Mouse (Mus musculus) kidney, postnatal 10 days (tissue): ENCODE data around the gene Tmod4.
A peak's percentile ranks its signal among the peaks of the same experiment; 100 is the strongest.

Experiments
- DNase-seq: peaks from one replicate; pipeline ENCODE4 v3.0.0; 2021; ENCODE audit warnings: mixed read lengths

Gene Tmod4

DNA sequence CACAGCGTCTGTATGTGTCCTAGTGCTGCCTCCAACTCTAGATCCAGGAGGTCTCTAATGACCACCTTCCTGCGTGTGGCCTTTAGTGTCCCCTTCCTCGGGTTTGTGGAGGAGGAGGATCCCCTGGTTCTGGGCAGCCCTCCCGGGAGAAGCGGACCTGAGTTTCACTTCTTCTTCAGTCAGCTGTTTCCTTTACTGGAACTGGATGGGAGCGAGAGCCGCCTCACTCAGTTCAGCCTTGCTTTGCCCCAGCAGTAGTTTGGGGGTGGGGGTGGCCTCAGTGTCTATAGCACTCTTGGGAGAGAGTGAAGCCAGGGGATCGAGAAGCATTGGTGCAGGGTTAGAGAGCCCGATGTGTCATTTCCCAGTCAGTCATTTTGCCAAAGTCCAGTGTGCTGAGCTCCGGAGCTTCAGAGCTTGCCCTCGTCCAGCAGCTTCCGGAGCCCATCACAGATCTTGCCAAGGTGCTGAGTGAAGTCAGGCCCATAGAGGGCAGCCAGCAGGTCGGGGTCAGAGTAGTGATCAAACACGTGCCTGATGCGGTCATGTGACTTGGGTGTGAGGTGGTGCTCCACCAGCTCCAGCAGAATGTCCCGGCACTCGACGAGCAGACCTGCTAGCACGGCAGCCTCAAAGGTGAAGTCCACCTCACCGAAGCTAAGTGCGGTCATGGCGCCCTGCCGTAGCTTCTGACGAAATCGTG lies 15.5 kb downstream of the Tmod4 start:
- peak; percentile 63 for DNase-seq

DNA sequence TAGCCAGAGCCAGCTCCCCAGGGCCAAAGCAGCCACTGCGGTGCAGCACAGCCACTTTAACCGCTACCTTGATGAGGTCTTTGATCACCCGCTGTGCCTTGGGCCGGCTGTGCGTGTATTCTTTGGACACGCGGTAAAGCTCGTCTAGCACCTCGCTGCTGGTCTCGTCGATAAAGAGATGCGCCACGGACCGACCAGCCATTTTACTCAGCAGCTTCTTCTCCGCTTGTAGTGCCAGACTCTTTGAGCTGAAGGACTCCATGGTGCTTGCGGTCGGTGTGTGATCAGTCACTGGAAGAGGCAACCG lies 16.0 kb downstream of the Tmod4 start:
- no peak for DNase-seq

DNA sequence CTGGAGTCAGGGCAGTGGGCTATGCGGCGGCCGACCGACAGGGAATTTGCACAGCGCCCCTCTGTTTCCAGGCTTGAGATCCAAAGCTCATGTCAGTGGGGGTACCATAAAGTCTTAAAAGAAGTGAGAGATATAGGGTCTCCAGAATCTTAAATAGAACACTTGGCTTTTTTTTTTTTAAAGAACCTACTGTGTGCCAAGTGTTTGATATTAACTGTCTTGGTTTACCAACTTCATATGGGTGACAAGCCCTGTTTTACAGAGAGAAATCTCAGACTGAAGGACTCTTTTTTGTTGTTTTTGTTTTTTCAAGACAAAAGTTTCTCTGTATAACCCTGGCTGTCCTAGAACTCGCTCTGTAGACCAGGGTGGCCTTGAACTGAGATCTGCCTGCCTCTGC lies 16.5 kb downstream of the Tmod4 start:
- DNase-seq: no peak

DNA sequence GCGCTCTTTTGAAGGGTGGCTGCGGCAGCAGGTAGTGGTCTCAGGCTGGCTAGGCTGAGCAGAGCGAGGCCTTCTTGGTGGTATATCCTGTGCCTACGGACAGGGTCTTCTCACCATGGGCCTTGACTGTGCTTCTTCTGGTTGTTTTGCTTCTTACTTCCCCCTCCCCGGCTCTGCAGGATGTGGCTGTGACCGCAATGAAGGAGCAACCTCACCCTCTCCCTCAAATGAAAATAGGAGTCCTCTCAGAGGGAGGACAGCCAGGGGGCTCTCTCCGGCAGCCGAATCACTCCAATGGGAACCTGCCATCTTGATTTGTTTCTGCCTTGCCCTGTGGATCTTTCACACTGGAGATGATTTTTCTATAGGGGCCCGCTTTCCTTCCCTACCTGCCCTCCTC lies 17.2 kb downstream of the Tmod4 start:
- no peak for DNase-seq

DNA sequence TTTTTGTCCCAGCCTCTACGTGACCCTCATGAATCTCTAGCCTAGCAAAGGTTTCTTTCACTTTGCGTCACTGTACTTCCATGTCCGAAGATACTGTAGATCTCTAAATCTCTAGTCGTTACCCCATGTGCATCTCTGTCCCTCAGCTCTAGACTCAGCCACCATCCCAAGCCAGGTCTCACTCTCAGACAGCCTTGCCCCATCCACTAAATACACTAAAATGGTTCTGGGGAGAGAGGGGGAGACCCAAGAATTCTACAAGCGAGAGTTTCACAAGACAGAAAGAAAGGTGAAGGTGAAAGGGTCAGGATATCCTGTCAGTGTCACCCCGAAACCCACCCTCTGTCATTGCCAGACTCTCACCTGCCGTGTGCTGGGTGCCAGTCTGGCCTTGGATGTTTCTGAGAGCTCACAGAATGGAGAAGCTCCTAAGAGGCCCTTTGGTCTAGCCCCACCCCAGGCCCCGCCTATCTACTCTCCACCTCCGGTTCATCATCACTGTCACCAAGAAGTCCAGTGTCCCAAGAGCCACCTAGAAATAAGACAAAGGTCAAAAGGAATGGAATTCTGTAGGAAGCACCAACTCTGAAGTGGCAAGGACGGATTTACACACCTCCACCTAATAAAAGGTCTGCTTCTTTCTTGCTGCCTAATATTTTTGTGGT lies 17.8 kb downstream of the Tmod4 start, which contains the start of gene Tnfaip8l2:
Gene Tnfaip8l2, minus strand, starts transcription at position 409 of the 665 bp plus-strand sequence.
- no peak for DNase-seq

DNA sequence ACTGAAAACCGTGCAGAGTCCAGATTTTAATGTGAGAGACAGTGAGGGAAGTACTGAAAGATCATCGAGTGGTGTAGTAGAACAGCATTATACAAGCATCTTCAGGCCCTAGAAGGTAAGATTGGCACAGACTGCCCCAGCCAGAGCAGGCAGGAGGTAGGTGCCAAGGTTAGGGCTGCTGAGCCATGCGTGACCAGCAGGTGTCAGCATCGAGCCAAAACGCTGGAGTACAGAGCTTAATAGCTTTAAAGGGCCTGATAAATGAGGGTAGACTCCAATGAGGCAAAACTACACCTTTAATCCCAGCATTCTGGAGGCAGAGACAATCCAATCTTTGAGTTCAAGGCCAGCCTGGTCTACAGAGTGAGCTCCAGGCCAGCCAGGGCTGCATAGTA lies 18.3 kb downstream of the Tmod4 start:
- DNase-seq: peak; percentile 92

DNA sequence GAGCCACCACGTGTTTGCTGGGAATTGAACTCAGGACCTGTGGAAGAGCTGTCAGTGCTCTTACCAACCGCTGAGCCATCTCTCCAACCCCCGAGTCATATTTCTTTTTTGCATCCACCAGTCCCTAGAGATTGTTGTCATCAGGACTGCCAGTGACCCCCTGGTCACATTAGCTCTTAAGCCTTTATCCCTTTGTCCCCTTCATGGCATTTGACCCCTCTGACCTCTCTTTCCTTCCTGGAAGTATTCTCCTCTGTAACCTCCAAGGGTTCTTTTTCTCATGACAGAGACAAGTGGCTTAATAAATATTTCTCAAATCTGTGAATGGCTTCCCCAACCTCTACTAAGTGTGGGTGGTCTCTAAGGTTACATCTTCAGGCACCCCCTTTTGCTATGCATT lies 23.6 kb downstream of the Tmod4 start:
- peak; percentile 42 for DNase-seq

DNA sequence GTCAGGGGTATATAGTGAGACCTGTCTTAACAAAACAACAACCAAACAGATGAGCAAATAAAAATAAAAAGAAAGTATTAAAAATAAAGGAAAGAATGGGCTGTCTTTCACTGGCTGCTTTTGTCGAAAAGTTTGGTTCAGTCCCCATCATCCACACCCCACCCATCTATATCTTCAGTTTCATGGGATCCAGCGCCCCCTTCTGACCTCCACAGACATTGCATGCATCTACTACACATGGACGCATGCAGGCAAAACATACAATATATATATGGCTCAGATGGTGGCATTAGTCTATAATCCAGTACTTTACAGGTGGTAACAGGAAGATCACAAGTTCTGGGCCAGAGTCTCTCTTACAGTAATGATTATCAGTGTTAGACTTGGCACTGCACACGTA lies 29.6 kb downstream of the Tmod4 start:
- peak; percentile 67 for DNase-seq

DNA sequence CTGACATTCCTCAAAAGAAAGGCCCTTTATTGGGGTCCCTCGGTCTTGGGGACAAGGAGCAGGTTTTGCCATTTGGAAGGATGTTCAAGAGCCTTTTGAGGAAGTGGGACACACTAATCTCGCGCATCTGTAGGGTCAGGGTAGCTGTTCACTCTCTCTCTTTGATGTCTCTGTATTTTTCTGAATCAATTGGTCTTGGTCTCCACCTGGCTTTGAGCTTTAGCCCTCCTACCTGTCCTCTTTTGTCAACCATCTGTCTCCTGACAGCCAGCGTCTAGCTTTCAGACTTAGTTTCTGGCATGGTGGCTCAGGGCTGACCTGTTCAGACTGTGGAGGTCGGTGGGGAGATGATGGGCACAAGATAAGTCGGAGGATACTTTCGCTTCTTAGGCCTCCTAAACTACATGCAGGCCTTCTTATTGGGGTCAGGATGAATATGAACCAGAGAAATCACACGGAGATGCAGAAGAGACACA lies 35.3 kb downstream of the Tmod4 start:
- DNase-seq: no peak

DNA sequence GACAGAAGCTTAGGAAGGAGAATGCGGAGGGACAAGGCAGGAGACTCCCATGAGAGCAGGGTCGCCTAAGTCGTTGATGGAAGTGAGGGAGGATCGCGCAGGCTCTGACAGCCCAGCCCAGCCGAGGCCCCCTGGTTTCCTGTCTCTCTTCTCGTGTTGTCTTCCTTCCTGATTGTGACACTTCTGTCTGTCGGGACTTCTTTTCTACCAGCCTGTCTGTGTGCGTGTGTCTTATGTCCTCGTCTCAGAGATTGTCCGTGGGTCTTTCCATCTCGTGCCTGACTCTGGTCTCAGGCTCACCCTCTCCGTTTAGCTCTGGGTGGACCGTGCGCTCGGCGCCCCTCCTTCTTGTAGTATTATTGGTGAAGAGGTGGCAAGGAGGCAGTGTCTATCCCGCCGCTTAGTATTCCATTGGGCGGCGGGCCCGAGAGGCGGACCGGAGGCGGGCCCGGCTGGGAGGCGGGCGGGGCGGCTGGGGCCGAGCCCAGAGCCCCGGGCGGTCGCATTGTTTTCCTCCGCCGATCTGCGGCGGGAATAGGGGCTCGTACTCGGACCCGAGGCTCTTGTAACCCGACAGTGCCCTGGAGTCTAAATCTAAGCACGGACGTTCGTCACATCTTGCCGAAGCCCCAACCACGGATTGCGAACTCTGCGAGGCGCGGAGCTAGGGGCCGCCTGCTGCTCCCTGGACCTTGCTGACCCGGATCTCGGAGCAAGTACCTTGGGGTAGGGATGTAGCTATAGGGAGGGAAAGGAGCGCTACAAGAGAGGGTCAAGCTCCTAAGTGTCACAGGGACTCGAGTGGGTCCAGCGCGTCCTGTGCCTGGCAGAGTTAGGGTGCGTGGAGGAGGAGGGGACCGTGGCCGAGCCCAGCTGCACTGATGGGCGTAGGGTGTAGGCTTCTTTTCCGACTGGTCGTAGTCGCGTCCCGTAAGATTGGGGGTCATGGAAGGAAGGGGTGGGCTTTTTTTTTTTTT lies 36.0 kb downstream of the Tmod4 start, which contains the start of gene Sema6c:
Gene Sema6c, plus strand, starts transcription at position 471 of the 977 bp plus-strand sequence.
- DNase-seq: peak; percentile 94

DNA sequence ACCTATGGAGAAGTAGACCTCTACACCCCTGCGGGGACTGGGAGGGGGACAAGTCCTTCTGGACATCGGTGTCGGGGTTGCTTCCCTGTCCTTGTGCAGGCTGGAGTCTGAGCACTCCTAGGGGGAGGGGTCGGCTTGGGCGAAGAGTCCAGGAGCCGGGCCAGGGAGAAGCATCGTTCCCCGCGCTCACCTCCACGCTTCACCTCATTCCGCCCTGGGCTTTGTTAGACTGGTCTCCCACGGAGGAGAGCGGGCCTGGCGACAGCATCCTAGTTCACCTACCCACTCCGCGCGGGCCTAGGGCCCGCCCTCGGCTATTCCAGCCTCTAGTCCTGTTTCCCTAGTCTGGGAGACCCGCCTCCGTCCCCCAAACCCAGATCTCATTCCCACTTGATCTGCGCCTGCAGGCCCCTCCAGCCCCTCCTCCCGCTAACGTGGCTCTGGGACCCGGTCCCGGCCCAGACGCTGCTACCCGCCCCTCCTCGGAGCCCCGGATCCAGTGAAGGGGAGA lies 36.8 kb downstream of the Tmod4 start:
- DNase-seq: peak; percentile 56

DNA sequence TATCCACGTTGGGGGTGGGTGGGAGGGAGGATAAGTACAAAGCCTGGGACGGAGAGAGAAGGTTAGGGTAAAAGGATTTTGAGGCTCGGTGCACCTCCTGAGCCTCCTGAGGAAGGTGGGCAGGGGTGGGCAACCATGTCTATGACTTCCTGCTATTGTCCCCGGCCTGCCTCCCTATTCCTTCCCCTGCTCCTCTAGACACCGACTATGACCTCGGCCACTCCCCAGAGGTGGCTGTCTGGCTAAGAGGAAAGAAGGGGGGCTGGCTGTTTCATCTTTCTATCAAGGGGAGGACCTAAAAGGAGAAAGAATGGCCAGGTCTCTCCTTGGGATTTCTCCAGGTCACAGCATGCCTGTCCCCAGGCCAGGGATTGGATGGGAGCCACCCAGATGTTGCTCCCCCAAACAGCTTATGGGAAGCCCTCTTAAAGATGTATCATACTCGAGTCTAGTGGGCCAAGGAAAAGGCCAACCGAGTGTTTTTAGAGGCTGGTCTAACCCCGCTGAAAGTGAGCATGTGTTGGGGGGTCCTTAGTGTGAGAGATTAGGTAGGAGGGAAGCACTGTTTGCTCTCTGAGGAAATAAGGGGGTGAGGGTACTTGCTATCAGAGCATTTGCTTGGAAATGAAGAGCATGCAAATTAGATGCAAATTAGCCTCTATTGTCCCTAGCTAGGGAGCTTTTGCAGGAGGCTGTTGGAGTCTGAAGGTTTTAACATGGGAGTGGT lies 37.5 kb downstream of the Tmod4 start:
- DNase-seq: no peak

DNA sequence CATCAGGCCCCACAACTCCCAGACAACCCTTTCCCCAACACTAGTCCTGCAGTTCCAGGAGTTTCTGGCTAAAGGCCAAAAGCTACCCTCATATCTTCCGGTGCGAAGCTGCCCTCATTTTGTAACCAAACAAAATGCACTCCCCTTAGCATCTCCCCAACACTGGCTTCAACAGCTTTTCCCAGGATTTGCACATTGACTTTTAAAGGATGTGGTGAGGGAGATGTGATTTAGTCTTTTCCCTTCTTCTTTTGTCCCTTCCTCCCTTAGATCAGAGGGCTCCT lies 38.0 kb downstream of the Tmod4 start:
- DNase-seq: no peak

DNA sequence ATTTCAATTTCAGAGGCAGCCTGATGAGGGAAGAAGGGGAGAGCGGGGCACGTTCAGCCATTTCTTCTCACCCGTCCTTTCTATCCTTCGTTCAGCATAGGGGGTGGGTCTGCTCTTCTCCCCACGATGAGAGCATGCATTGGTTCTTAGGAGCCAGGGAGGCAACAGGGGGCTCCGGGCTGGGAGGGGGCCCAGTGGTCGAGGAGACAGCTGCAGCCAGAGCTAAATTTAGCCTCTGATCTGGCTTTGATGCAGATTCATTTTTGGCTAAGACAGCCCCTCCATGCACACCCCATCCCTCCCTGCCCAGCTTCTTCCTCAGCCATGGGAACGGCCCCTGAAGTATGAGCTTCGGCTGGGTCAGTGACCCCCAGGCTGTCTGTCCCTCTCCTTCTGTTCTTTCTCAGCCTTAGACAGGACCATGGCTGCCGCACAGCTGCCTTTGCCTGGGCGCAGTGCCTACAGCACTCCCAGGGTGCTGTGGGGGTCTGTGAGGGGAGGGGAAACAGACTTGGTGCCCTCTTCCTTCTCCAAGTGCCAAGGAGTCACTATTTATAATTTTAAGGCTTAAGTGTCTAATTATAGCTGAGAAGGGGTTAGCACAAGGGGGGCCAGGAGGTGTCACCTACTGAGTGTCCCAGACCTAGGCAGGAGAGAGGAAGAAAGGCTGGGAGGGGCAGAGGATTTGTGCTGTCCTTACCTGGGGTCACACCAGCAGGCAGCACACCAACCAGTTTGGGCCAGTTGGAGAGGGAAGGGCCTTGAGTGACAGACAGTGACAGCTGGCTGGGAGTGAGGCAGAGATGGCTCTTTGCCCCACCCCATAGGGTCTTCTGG lies 39.4 kb downstream of the Tmod4 start:
- DNase-seq: peak; percentile 43

DNA sequence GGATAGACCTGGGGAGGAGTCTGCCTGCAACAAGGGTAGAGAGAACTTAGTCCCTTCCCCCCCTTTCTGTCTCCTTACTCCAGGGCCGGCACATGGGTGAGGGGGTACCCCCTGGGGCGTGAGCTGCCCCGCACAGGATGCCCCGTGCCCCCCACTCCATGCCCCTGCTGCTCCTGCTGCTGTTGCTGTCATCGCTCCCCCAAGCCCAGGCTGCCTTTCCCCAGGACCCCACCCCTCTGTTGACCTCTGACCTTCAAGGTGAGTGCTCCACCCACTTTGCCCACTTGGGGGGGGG lies 39.9 kb downstream of the Tmod4 start:
- DNase-seq: no peak

DNA sequence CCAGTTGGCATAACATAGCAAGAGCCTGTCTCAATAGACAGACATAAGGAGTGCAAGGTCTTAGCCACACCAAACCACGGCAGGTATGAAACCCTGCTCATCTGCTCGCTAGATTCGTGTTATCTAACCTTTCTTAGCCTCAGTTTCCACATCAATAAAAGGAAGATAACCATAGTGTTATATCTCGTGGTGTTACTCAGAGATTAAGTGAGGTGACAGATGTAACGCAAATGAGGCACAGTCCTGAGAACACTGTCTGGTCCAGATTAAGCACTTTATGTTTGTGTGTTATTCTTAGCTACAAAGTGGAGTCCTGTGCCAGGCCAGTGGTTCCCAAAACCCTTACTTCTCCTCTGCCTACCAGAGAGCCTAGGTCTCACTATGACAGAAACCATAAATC lies 40.6 kb downstream of the Tmod4 start:
- no peak for DNase-seq

DNA sequence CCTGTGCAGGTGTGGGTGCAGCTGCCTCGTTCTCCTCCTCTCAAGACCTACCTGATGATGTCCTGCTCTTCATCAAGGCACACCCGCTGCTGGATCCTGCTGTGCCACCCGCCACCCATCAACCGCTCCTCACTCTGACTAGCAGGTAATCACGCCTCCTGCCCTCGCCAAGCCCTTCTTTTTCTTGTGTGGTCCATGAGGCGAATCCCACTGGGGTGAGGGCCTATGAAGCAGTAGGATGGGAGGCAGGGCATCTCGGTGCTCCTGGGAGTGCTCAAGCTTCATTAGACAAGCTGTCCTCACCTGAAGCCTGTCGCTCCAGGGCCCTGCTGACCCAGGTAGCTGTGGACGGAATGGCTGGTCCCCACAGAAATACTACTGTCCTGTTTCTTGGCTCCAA lies 45.7 kb downstream of the Tmod4 start:
- no peak for DNase-seq

DNA sequence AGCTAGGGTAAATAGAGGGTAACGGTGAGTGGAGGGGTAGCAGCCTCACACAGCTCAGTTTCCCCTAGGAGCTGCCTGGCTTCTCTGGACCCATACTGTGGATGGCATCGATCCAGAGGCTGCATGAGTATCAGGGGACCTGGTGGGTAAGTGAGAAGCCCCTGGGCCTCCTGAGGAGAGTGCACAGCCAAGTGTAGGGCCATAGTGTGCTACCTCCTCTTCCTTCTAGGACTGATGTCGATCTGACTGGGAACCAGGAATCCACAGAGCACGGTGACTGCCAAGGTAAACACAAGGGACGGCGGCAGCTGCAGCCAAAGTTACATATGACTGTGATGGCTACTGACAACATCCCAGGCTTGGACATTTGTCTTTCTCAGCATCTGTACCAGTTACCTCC lies 46.8 kb downstream of the Tmod4 start:
- no peak for DNase-seq

DNA sequence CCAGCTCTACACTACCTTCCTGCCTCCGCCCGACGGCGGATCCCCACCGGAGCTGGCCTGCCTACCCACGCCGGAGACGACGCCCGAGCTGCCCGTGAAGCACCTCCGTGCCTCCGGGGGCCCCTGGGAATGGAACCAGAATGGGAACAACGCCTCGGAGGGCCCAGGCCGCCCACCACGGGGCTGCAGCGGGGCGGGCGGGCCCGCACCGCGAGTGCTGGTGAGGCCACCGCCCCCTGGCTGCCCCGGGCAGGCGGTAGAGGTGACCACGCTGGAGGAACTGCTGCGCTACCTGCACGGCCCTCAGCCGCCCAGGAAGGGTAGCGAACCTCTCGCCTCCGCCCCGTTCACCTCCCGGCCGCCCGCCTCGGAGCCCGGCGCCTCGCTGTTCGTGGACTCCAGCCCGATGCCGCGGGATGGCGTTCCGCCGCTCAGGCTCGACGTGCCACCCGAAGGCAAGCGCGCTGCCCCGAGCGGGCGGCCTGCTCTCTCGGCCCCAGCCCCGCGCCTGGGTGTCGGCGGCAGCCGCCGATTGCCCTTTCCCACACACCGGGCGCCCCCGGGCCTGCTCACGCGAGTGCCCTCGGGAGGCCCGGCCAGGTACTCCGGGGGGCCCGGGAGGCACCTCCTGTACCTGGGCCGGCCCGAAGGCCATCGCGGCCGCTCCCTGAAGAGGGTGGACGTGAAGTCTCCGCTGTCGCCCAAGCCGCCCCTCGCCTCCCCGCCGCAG lies 48.4 kb downstream of the Tmod4 start:
- peak; percentile 27 for DNase-seq

DNA sequence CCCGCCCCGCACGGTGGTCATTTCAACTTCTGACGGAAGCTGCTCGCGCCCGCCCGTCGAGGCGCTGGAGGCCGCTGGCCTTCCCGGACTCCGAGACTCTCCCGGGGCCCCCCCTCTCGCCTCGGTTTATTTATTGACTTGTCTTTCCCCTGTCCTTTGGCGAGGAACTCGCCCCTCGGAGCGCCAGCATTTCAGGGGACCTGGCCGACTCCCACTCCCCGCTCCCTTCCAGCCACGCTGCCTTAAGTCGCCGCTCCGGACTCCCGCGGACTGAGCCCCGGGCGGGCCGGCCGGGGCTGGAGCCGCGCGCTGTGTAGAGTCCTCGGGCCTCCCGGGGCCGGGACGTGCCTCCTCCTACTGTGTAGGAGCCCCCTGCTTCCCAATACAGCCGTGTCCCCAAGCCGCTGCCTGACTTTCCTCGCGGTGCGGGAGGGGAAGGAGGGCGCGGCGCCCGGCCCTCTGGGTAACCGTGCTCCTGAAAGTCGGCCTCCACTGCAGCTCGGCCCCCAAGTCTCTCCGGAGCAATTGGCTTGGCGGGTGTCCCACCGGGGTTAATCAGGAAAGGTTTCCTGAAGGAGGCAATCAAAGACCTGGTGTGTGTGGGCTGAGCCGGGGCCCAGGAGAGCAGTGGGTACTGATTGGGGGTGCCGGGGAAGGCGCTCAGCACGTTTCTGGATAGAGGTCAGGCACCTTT lies 49.1 kb downstream of the Tmod4 start:
- peak; percentile 67 for DNase-seq
